Mouse (Mus musculus) G1E (cell line): ENCODE results near the gene Bach2. TPM values are rescaled to one million over a fixed set of nuclear protein-coding genes. Genes with fewer than 3 reads are reported as not detected.

ENCODE experiments used
- ATAC-seq: 2 replicates; pipeline ENCODE4 v1.8.0; 2016; ENCODE audit warnings: mild to moderate bottlenecking; ENCODE audit not compliant: insufficient number of reproducible peaks, poor library complexity, low FRiP score, severe bottlenecking; ENCODE audit errors: extremely low read depth
- DNase-seq: peaks from one replicate; pipeline ENCODE4 v3.0.0; 2012; ENCODE audit warnings: low spot score
- H3K27me3 ChIP-seq: 2 replicates; pipeline ENCODE4 v1.6.1; 2012; ENCODE audit warnings: mild to moderate bottlenecking, low read length, inconsistent platforms; ENCODE audit not compliant: insufficient read depth
- H3K36me3 ChIP-seq: replicated peaks from 2 replicates; pipeline ENCODE3; 2012; ENCODE audit warnings: mild to moderate bottlenecking, inconsistent platforms
- H3K4me1 ChIP-seq: 2 replicates; pipeline ENCODE4 v1.6.1; 2012; ENCODE audit warnings: low read depth, low read length, inconsistent platforms, mixed read lengths; ENCODE audit not compliant: insufficient read depth
- H3K4me3 ChIP-seq: 2 replicates; pipeline ENCODE4 v1.5.1; 2012; ENCODE audit warnings: low read depth, mild to moderate bottlenecking, inconsistent platforms, low read length, moderate library complexity, mixed read lengths
- H3K9me3 ChIP-seq: replicated peaks from 2 replicates; pipeline ENCODE4 v1.6.1; 2012; ENCODE audit warnings: inconsistent platforms
- CTCF ChIP-seq: IDR thresholded peaks from 2 replicates; pipeline ENCODE4 v1.5.1; 2012; ENCODE audit warnings: low read depth, low read length, inconsistent platforms, mixed read lengths
- GATA1 ChIP-seq: IDR thresholded peaks from 2 replicates; pipeline ENCODE4 v1.6.1; 2012; ENCODE audit warnings: borderline replicate concordance, low read length, inconsistent platforms, mixed read lengths
- GATA2 ChIP-seq: IDR thresholded peaks from 2 replicates; pipeline ENCODE4 v1.6.1; 2012; ENCODE audit warnings: low read depth, low read length, inconsistent platforms, borderline replicate concordance
- POLR2AphosphoS5 ChIP-seq: IDR thresholded peaks from 2 replicates; pipeline ENCODE4 v1.6.1; 2012; ENCODE audit warnings: low read depth, low read length, inconsistent platforms; ENCODE audit not compliant: insufficient replicate concordance
- TAL1 ChIP-seq: conservative IDR thresholded peaks from 2 replicates; pipeline ENCODE4 v1.6.1; 2012; ENCODE audit warnings: low read depth, low read length, inconsistent platforms, mixed read lengths
- polyA plus RNA-seq: library from polyadenylated mRNA; stranded (reverse); fragments of >175 nt; gene quantifications from 2 replicates; pipeline ENCODE4 v1.2.3, GENCODE M21; 2012
- total RNA-seq, 2 experiments: library from RNA; stranded (forward) in 1 of 2; stranded (reverse) in 1 of 2; fragments of 200-1000 nt in 1 of 2; fragments of >200 nt in 1 of 2; fragmentation: Nextera tagmentation in 1 of 2; gene quantifications; 2 replicates each; pipeline ENCODE4 v1.2.3; 2014 to 2017

Gene Bach2
- total and polyA plus RNA-seq, 3 experiments, result 0.22 to 2.2 TPM; not detected in 1

DNA sequence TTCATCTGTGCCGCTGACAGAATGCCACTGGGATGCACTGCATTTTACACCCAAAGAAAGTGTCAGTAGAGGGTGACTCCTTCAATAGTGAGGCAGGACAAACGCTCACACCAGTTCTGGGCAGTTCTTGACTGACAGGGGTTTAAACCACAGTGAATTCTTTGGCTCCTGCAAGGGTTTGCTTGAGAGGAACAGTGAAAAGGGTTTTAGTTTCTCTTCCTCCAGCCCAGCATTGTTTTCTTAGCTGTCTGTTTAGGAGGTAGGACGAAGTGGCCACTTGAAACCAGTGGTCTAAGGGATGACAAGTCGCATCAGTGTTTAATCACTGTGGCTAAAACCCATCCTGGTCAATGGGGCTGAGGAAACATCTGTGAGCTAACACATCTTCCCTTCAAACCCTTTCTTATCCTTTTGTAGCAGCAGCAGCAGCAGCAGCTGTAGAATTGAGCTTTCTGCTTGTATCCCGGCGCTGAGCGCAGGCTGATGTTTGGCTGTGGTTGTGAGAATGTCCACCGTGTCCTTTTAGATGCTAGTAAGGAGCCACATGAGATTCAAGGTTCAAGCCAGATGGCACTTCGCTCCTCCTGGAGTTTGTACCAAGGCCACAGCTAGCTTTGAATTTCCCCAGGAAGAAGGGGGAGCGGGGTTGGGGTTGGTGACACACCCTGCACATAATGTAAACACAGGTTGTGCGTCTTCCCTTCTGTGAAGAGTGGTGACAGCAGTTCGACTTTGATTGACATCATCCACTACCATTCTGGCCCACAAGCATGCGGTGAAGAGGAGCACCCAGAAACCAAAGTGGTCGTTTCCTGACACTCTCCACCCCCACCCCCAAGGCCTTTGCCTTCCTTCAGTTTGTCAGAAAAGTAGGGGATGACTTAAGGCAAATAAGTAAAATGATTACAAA is 104.9 kb downstream of the Bach2 start:
- Histone ChIP-seq H3K9me3 (no peaks in the 10 kb centered on the region), H3K4me3 (no peak overlapping the region), H3K36me3 (no peaks in the 10 kb centered on the region), H3K27me3 (no peaks in the 10 kb centered on the region; the same call in 1 of the 2 replicates), H3K4me1 (no peaks in the 10 kb centered on the region)
- TF ChIP-seq CTCF (no peak), GATA2 (no peak), GATA1 (no peak), POLR2AphosphoS5 (no peak), TAL1 (no peak)
- no peak for DNase-seq
- no peak for ATAC-seq

DNA sequence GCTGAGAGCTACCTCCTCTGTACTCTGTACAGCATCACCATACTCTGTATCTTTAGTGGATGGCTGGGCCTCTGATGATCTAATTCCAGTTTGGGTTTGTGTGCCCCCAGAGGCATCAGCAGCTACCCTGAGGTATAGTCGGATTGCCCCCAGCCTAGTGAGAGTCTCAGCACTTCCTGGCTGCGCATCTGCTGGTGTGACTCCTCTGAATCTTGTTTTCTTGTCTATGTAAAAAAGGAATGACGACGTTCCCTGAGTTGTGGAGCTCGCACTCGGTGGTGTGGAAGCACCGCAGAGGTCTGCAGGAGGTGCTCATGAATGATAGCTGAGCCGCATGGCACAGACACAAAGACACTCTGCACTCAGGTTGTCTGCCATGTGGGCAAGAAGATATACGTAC is 105.7 kb downstream of the Bach2 start:
- no peak overlapping the region for H3K4me3 ChIP-seq

DNA sequence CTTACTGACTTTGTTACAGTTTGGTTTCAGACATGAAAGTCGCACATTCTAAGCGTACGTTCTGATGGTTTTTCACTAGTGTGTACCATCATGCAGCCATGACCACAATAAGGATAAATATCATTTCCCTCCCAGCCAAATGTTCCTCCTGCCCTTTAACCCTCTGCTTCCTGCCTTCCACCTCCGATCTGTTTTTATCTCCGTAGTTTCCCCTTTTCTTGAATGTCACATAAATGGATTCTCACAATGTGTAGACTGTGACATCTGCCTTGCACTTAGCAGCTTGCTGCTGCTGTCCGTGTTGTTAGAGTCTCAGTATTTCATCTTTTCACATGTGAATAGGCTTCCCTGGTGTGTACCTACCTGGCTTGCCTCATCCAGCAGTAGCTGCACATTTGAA is 108.6 kb downstream of the Bach2 start:
- Histone ChIP-seq H3K4me3 (no peak overlapping the region), H3K4me1 (no peaks in the 10 kb centered on the region), H3K27me3 (no peaks in the 10 kb centered on the region; the same call in 1 of the 2 replicates), H3K36me3 (no peaks in the 10 kb centered on the region), H3K9me3 (no peaks in the 10 kb centered on the region)
- TF ChIP-seq POLR2AphosphoS5, result no peak
- TF ChIP-seq TAL1, result no peak
- TF ChIP-seq GATA1, result no peak
- no peak for TF ChIP-seq CTCF
- TF ChIP-seq GATA2, result no peak
- no peak for ATAC-seq
- DNase-seq, result no peak

More for the DNA sequence above, 105.7 kb downstream of the Bach2 start:
- no peak for ATAC-seq
- Histone ChIP-seq H3K36me3 (no peaks in the 10 kb centered on the region), H3K4me1 (no peaks in the 10 kb centered on the region), H3K9me3 (no peaks in the 10 kb centered on the region), H3K27me3 (no peaks in the 10 kb centered on the region; the same call in 1 of the 2 replicates)
- no peak for DNase-seq
- TF ChIP-seq GATA2, result no peak
- no peak for TF ChIP-seq TAL1
- no peak for TF ChIP-seq CTCF
- TF ChIP-seq POLR2AphosphoS5, result no peak
- TF ChIP-seq GATA1, result no peak

DNA sequence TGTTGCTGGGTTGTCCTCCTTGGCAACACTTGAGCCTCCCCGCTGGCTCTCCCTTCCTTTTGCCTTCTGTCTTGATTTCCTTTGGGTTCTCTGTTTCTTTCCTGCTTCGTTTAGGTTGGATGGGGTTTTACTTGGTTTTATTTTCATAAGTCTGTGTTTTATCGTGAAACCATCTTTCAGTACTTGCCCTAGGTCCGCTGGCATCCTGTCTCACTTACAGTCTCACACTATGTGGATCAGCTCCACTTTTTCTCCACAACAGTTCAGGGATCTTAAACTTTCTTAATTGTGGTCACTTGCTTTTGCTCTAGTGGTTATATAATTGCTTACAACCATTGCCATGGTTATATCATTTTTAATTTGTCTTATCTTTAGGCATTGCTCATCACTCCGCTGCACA is 109.1 kb downstream of the Bach2 start:
- DNase-seq (no peak), ATAC-seq (no peak)
- no peaks in the 10 kb centered on the region; the same call in 1 of the 2 replicates for H3K27me3 ChIP-seq
- no peaks in the 10 kb centered on the region for H3K36me3 ChIP-seq
- no peaks in the 10 kb centered on the region for H3K4me1 ChIP-seq
- no peak overlapping the region for H3K4me3 ChIP-seq
- TF ChIP-seq CTCF (no peak), TAL1 (no peak), GATA2 (no peak), GATA1 (no peak), POLR2AphosphoS5 (no peak)
- H3K9me3 ChIP-seq, result no peaks in the 10 kb centered on the region

DNA sequence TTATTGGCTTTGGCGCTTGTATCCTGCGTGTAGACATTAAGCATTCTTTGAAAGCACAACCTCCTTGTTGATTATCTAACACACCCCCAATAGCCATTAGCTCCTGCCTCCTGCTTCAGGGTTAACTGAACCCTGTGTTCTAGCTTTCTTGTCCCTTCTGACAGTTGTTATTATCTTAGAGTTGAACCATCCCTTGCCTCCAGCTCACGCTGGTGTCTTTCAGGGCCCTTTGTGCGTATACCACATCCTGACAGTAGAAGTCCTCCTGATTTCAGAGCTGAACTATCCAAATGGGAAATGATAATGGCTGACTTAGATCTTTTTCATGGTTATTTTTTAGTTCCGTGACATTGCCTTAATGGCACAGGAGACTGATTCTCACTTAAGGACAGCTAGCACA is 110.8 kb downstream of the Bach2 start:
- H3K9me3 ChIP-seq, result no peaks in the 10 kb centered on the region
- TF ChIP-seq POLR2AphosphoS5 (no peak), TAL1 (no peak), GATA2 (no peak), GATA1 (no peak), CTCF (no peak)
- H3K27me3 ChIP-seq, result no peaks in the 10 kb centered on the region; the same call in 1 of the 2 replicates
- no peak for ATAC-seq
- H3K4me1 ChIP-seq, result no peaks in the 10 kb centered on the region
- DNase-seq, result no peak
- H3K36me3 ChIP-seq, result no peaks in the 10 kb centered on the region
- H3K4me3 ChIP-seq, result no peak overlapping the region

DNA sequence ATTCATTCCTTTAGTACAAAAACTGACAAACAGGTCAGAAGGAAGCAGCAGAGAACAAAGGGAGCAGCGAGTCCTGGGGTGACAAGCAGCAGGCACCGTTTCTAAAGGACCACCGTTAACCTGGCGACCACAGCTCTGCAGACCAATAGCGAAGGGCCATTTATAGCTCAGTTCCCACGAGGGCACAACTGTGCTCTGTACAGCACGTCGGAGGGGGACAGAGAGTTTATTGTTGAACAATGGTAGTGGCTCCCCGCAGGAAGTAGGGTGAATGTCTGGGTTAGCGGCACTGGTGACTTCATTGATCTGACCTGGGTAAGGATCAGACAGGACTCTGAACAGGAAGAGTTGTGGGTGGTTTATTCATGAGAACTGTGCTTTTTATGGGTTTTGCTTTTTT is 112.6 kb downstream of the Bach2 start:
- no peaks in the 10 kb centered on the region for H3K36me3 ChIP-seq
- no peaks in the 10 kb centered on the region for H3K4me1 ChIP-seq
- ATAC-seq (no peak), DNase-seq (no peak)
- TF ChIP-seq GATA2 (no peak), GATA1 (no peak), TAL1 (no peak)
- no peaks in the 10 kb centered on the region for H3K27me3 ChIP-seq
- H3K4me3 ChIP-seq, result no peak overlapping the region
- H3K9me3 ChIP-seq, result no peaks in the 10 kb centered on the region
